Mouse (Mus musculus): ENCODE data around the gene Npr2. TPM values are rescaled to one million over a fixed set of nuclear protein-coding genes. Genes with fewer than 3 reads are reported as not detected.

Npr2 gene
- polyA plus RNA-seq, 1 experiment: 62.1 TPM

DNA sequence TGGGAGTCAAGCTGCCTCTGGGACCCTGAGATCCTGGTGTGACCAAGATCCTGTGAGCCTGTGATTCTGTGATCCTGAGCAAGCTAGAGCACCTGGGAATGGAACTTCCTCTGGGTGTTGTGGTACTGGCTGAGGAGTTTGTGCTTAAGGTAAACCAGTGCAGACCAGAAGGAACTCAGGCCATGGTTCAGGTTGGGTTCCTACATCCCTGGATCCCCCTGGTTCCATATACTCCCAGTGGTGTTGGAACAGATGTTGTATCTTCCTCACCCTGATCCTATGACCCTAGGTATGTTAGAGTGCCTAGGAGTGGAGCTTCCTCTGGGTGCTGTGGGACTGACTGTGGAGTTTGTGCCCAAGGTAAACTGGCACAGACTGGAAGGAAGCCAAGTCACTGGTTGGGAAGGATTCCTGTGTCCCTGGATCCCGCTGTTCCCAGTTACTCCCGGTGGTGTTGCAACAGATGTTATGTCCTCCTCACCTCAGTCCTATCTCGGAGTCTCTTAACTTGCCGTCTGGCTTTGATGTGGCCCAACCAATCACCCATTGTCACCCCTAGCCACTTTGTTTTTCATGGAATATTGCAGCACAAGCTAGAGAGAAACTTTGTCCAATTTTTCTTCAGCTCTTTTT, 11.5 kb upstream of the Npr2 start:
- no peak overlapping the region for H3K4me3 ChIP-seq (ENCODE audit: insufficient read depth, low read length)
- TF ChIP-seq POLR2A (IDR thresholded peaks at IDR 0.05; ENCODE audit: low read depth, low read length) (no peak), CTCF (IDR thresholded peaks at IDR 0.05; ENCODE audit: borderline replicate concordance, insufficient read depth, low read length) (no peak)
- no peaks in the 10 kb centered on the region for H3K4me1 ChIP-seq (ENCODE audit: control insufficient read depth, insufficient read depth, low read length)
- no peak overlapping the region for H3K27ac ChIP-seq (ENCODE audit: insufficient read depth, low read length)

DNA sequence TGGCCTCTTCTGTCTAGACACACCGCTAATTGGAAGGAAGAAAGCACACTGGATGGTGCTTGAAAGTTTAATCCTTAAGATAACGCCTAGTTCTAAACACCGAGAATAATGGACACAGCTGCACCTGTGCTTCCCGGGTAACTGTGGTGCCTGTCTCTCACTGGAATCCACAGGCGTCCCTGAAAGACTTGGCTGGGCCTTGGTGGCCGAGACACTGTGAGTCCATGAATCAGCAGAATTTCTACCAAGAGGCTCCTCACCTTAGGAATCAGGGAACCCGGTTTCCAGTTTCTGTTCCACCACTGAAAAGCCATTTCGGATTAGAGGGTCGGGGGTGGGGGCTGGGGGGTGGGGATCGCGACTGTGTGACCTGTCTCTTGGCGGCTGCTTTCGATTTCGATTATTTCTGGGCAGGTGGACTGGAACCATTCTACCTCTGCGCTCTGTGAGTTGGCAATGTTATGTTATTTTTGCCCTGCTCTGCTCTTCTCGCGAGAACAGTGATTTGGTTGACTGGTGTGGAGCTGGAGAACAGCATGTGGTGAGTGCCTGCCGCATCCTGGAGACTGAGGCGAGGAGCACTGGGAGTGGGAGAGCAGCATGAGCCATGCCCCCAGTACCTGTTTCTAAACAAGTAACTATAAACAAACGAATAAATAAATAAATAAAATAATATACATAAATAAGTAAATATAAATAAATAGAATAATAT, 2.5 kb upstream of the Npr2 start:
- H3K27ac ChIP-seq (ENCODE audit: insufficient read depth, low read length): no peak overlapping the region
- peaks cover 7% of the 10 kb centered on the region for H3K4me1 ChIP-seq (ENCODE audit: control insufficient read depth, insufficient read depth, low read length)
- H3K4me3 ChIP-seq (ENCODE audit: insufficient read depth, low read length): no peak overlapping the region
- TF ChIP-seq POLR2A (IDR thresholded peaks at IDR 0.05; ENCODE audit: low read depth, low read length): no peak
- TF ChIP-seq CTCF (IDR thresholded peaks at IDR 0.05; ENCODE audit: borderline replicate concordance, insufficient read depth, low read length): no peak

DNA sequence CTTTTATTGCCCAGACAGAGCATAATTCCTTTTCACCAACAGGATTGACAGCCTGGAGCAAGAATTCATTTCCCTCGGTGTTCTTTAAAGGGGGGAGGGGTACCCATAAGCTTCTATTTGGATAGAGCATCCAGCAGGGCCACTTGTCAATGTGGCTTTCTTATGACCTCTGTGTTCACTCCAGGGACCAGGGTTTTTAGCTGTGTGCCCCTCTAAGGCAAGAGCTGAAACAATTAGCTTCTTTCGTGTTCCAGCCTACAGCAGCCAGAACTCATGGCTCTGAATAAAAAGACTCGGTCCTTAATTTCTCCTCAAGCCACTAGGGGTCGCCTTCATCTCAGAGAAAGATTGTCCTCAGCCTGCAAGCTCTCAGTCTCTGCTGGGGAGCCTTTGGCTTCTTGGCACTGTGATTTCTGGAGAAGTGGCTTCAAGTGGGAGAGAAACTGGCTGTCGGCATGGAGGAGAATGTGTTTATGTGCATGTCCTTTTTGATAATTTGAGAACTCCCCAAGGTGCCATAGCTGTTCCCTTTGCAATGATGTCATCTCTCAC, 1.6 kb upstream of the Npr2 start:
- Histone ChIP-seq H3K27ac (ENCODE audit: insufficient read depth, low read length) (no peak overlapping the region), H3K4me3 (ENCODE audit: insufficient read depth, low read length) (no peak overlapping the region), H3K4me1 (ENCODE audit: control insufficient read depth, insufficient read depth, low read length) (peaks cover 7% of the 10 kb centered on the region)
- TF ChIP-seq CTCF (IDR thresholded peaks at IDR 0.05; ENCODE audit: borderline replicate concordance, insufficient read depth, low read length) (peak; percentile 26; the same call in 1 of the 2 replicates), POLR2A (IDR thresholded peaks at IDR 0.05; ENCODE audit: low read depth, low read length) (no peak; the same call in 1 of the 2 replicates)

DNA sequence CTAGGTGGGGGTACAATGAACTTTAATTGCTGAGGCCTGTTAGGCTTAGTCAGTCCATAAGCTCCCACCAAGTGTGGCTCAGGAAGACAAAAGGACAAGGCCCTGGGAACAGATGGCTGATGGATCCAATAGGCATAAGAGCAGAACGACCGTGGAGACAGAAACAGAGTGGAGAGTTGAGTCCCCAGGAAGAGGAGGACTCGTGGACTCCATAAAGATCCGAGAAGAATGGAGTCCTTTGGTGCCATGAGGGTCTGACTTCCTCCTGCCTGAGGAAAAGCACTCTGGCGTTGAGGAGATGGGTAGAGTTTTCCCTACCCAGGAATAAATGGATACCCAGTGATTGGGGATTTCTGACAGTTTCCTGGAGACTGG, 1.1 kb upstream of the Npr2 start:
- Histone ChIP-seq H3K4me1 (ENCODE audit: control insufficient read depth, insufficient read depth, low read length) (peaks cover 7% of the 10 kb centered on the region), H3K27ac (ENCODE audit: insufficient read depth, low read length) (no peak overlapping the region), H3K4me3 (ENCODE audit: insufficient read depth, low read length) (peak overlapping the region; percentile 37; the same call in 1 of the 2 replicates)
- TF ChIP-seq CTCF (IDR thresholded peaks at IDR 0.05; ENCODE audit: borderline replicate concordance, insufficient read depth, low read length) (no peak), POLR2A (IDR thresholded peaks at IDR 0.05; ENCODE audit: low read depth, low read length) (no peak)

DNA sequence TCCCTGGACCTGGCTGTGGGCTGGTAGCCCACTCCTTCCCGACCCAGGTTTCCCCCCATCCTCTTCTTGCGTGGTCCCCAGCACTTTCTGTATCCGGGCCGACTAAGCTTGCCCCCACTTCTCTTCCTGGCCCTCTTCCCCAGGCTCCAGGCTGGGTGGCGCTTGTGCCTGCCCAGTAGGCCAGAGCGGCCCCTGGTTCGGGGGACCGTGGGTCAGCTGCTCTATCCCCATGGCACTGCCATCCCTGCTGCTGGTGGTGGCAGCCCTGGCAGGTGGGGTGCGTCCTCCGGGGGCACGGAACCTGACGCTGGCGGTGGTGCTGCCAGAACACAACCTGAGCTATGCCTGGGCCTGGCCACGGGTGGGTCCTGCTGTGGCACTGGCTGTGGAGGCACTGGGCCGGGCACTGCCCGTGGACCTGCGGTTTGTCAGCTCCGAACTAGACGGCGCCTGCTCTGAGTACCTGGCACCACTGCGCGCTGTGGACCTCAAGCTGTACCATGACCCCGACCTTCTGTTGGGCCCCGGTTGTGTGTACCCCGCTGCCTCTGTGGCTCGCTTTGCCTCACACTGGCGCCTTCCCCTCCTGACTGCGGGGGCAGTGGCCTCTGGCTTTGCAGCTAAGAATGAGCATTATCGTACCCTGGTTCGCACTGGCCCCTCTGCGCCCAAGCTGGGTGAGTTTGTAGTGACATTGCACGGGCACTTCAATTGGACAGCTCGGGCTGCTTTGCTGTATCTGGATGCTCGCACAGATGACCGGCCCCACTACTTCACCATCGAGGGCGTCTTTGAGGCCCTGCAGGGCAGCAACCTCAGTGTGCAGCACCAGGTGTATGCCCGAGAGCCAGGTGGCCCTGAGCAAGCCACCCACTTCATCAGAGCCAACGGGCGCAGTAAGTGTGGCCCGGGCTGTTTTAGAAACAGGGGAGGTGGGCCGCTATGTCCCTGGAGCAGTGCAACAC, 503 bp downstream of the Npr2 start:
- peak overlapping the region; percentile 84 for H3K4me3 ChIP-seq (ENCODE audit: insufficient read depth, low read length)
- H3K4me1 ChIP-seq (ENCODE audit: control insufficient read depth, insufficient read depth, low read length): peaks cover 7% of the 10 kb centered on the region
- 0 out of 2 replicates have a peak overlapping the region, but pooled peaks have one; percentile 21 for H3K27ac ChIP-seq (ENCODE audit: insufficient read depth, low read length)
- TF ChIP-seq POLR2A (IDR thresholded peaks at IDR 0.05; ENCODE audit: low read depth, low read length): 0 out of 2 replicates have a peak, but pooled peaks have one; percentile 23
- no peak for TF ChIP-seq CTCF (IDR thresholded peaks at IDR 0.05; ENCODE audit: borderline replicate concordance, insufficient read depth, low read length)

DNA sequence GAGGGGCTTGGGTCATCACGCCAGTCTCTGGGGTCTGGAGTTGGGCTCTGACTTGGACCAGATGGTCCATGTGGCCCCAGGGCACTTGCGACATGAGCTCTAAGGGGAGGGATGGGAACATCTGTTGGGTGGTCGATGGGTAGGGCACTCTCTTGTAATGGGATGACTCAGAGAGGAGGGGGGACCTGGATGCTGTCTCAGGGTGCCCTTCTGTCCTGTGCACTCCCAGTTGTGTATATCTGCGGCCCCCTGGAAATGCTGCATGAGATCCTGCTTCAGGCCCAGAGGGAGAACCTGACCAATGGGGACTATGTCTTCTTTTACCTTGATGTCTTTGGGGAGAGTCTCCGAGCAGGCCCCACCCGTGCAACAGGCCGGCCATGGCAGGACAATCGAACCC, 1.6 kb downstream of the Npr2 start:
- Histone ChIP-seq H3K4me1 (ENCODE audit: control insufficient read depth, insufficient read depth, low read length) (peaks cover 7% of the 10 kb centered on the region), H3K27ac (ENCODE audit: insufficient read depth, low read length) (no peak overlapping the region), H3K4me3 (ENCODE audit: insufficient read depth, low read length) (no peak overlapping the region)
- TF ChIP-seq POLR2A (IDR thresholded peaks at IDR 0.05; ENCODE audit: low read depth, low read length): no peak
- no peak for TF ChIP-seq CTCF (IDR thresholded peaks at IDR 0.05; ENCODE audit: borderline replicate concordance, insufficient read depth, low read length)

DNA sequence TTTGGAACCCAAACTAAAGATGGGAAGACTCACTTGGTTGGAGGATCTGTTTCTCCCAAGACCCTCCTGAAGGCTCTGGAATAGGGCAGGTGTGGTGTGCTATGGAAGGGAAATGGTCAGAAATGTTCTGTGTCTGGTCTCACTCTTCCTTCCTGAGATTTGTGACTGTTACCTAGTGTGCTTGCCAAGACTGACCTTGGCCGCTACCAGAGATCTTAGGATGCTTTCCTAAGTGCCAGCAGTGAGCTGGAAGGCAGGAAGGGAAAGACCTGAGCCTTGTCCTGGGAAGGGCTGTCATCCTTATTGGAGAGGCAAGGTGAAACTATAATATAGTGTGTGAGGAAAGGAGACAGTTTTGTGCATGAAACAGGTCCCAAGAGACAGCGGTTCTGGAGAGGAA, 2.0 kb downstream of the Npr2 start:
- no peak for TF ChIP-seq POLR2A (IDR thresholded peaks at IDR 0.05; ENCODE audit: low read depth, low read length)
- TF ChIP-seq CTCF (IDR thresholded peaks at IDR 0.05; ENCODE audit: borderline replicate concordance, insufficient read depth, low read length): no peak
- Histone ChIP-seq H3K27ac (ENCODE audit: insufficient read depth, low read length) (no peak overlapping the region), H3K4me1 (ENCODE audit: control insufficient read depth, insufficient read depth, low read length) (peaks cover 8% of the 10 kb centered on the region), H3K4me3 (ENCODE audit: insufficient read depth, low read length) (no peak overlapping the region)

DNA sequence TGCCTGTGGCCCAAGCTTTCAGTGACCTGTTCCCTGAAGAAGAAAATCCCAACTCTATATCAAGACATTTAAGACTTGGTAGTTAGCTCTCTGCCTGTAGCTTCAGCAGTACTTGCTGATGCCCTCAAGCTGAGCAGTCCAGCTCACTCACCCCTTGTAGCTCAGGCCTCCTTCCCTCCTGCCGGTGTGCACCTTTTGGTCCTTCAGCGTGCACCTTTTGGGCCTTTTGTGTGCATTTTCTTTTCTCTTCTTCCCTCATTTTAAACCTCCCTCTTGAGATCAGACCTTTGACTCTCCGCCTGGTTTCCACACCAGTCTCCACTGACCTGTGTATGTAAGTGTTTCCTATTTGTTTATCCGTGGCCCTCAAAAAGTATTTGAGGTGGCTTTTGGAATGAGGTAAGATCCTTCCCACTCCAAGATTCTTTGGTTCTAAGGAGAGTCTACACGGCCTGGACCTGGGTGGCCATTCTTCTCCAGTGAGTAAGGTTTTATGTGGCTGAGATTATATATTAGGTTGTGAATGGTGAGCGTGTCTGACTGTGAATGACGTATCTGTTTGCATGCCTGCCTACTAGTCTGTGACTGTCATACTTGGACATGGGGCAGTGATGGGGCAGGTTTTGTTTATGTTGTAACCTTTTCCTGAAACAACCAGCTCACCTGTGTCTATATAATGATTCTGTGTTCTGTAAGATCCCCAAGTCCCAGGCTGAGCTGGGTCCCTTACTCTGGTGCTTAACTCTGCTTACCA, 3.1 kb downstream of the Npr2 start:
- TF ChIP-seq POLR2A (IDR thresholded peaks at IDR 0.05; ENCODE audit: low read depth, low read length) (no peak), CTCF (IDR thresholded peaks at IDR 0.05; ENCODE audit: borderline replicate concordance, insufficient read depth, low read length) (no peak)
- H3K4me1 ChIP-seq (ENCODE audit: control insufficient read depth, insufficient read depth, low read length): peaks cover 12% of the 10 kb centered on the region
- H3K27ac ChIP-seq (ENCODE audit: insufficient read depth, low read length): no peak overlapping the region
- no peak overlapping the region for H3K4me3 ChIP-seq (ENCODE audit: insufficient read depth, low read length)

DNA sequence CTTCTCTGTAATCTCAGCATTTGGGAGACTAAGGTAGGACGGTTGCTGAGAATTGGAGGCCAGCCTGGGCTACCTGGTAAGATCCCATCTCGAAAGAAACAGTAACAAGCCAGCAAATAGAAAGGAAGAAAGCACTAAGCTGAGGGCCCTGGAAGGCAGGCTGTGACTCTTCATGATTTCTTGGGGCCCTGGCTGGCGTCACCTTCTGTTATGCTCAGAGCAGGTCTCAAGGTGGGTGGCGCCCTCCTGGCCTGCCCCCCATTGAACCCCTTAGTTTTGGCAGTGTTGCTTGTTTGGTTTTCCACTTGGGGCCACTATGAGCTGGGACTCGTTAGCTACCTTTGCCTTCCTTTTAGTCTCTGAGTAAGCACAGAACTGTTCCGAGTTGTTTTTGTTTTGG, 5.0 kb downstream of the Npr2 start:
- no peak overlapping the region for H3K4me3 ChIP-seq (ENCODE audit: insufficient read depth, low read length)
- H3K27ac ChIP-seq (ENCODE audit: insufficient read depth, low read length): no peak overlapping the region
- TF ChIP-seq CTCF (IDR thresholded peaks at IDR 0.05; ENCODE audit: borderline replicate concordance, insufficient read depth, low read length) (no peak), POLR2A (IDR thresholded peaks at IDR 0.05; ENCODE audit: low read depth, low read length) (no peak)
- peaks cover 12% of the 10 kb centered on the region for H3K4me1 ChIP-seq (ENCODE audit: control insufficient read depth, insufficient read depth, low read length)

Measured in embryonic fibroblast, embryonic 13.5 days (primary cell).